Mouse (Mus musculus): ENCODE results near the gene Slc31a1. TPM values are rescaled to one million over a fixed set of nuclear protein-coding genes. Genes with fewer than 3 reads are reported as not detected.

Slc31a1 gene
- polyA plus RNA-seq (2012; rRNA removed) (17.3 and 22.4 TPM in 2 replicates), polyA plus RNA-seq (2014; fragmentation: Nextera tagmentation; extraction: Ambion mirVana) (36.6 and 41.3 TPM in 2 replicates)

GRCm38 (mm10) chr4:62360088-62360804 lies at the start of gene Slc31a1, which contains the start of gene Fkbp15:
Gene Slc31a1 (plus strand): TSS chr4:62360727.
Gene Fkbp15 (minus strand): TSS chr4:62360548.
- ATAC-seq (ENCODE audit: insufficient read depth) (peak; percentile 99), DNase-seq (ENCODE audit: low read depth in 3 of 3, low spot score in 3 of 3) (peak; percentile 98 to 99 (median 99))
- Histone ChIP-seq H3K9ac (replicated peaks) (peak within 1 kb of the TSS; percentile 85), H3K27ac (peak within 1 kb of the TSS; percentile 75), H3K36me3 (replicated peaks; ENCODE audit: control insufficient read depth, insufficient read depth, low read depth) (peaks cover 6% of the 10 kb centered on the region; the same call in 1 of the 2 replicates), H3K27me3 (ENCODE audit: control insufficient read depth, insufficient read depth, low read length) (no peaks in the 10 kb centered on the region), H3K9me3 (ENCODE audit: control insufficient read depth, low read length) (no peaks in the 10 kb centered on the region), H3K4me2 (ENCODE audit: low read depth) (peak within 1 kb of the TSS; percentile 96), H3K4me1 (replicated peaks; ENCODE audit: control insufficient read depth in 2 of 2, insufficient read depth in 2 of 2, low read length in 1 of 2) (peaks cover 7 to 13% of the 10 kb centered on the region in 2 experiments), H3K4me3 (ENCODE audit: insufficient read depth in 1 of 2, low read depth in 2 of 2, low read length in 2 of 2) (peak within 1 kb of the TSS; percentile 89 to 90)
- under 1% methylated on average over 51 of the region's 51 CpGs for WGBS (ENCODE audit: insufficient replicate concordance)
- TF ChIP-seq EP300 (IDR thresholded peaks at IDR 0.05; ENCODE audit: low read depth) (no peak), CTCF (IDR thresholded peaks at IDR 0.05; ENCODE audit: low read depth) (no peak; the same call in 1 of the 2 replicates)

- no peak overlapping the region for H3K27ac ChIP-seq
- WGBS (ENCODE audit: insufficient replicate concordance) = 85% methylated on average over 2 of the region's 2 CpGs
- DNase-seq (ENCODE audit: low read depth in 3 of 3, low spot score in 3 of 3) = no peak
- H3K4me1 ChIP-seq (replicated peaks; ENCODE audit: control insufficient read depth in 2 of 2, insufficient read depth in 2 of 2, low read length in 1 of 2) = 0 out of 4 replicates have a peak, but pooled peaks cover 0 to 2% of the 10 kb centered on the region in 2 experiments
- no peak for ATAC-seq (ENCODE audit: insufficient read depth)
- H3K4me2 ChIP-seq (ENCODE audit: low read depth) = no peak overlapping the region
- TF ChIP-seq EP300 (IDR thresholded peaks at IDR 0.05; ENCODE audit: low read depth) (no peak), CTCF (IDR thresholded peaks at IDR 0.05; ENCODE audit: low read depth) (no peak)
- H3K27me3 ChIP-seq (ENCODE audit: control insufficient read depth, insufficient read depth, low read length) = no peaks in the 10 kb centered on the region
- H3K9ac ChIP-seq (replicated peaks) = no peak overlapping the region
- no peaks in the 10 kb centered on the region for H3K9me3 ChIP-seq (ENCODE audit: control insufficient read depth, low read length)
- no peak overlapping the region for H3K4me3 ChIP-seq (ENCODE audit: insufficient read depth in 1 of 2, low read depth in 2 of 2, low read length in 2 of 2)
- H3K36me3 ChIP-seq (replicated peaks; ENCODE audit: control insufficient read depth, insufficient read depth, low read depth) = peaks cover 23% of the 10 kb centered on the region
Measured at GRCm38 (mm10) chr4:62312821-62313220, 47.7 kb upstream of the Slc31a1 start.

GRCm38 (mm10) chr4:62313641-62314211 lies 46.8 kb upstream of the Slc31a1 start:
- H3K4me1 ChIP-seq (replicated peaks; ENCODE audit: control insufficient read depth in 2 of 2, insufficient read depth in 2 of 2, low read length in 1 of 2) = 0 out of 4 replicates have a peak, but pooled peaks cover 0 to 2% of the 10 kb centered on the region in 2 experiments
- H3K4me3 ChIP-seq (ENCODE audit: insufficient read depth in 1 of 2, low read depth in 2 of 2, low read length in 2 of 2) = no peak overlapping the region
- peaks cover 22% of the 10 kb centered on the region for H3K36me3 ChIP-seq (replicated peaks; ENCODE audit: control insufficient read depth, insufficient read depth, low read depth)
- no peak for ATAC-seq (ENCODE audit: insufficient read depth)
- H3K27me3 ChIP-seq (ENCODE audit: control insufficient read depth, insufficient read depth, low read length) = no peaks in the 10 kb centered on the region
- no peak overlapping the region for H3K9ac ChIP-seq (replicated peaks)
- WGBS (ENCODE audit: insufficient replicate concordance) = 71% methylated on average over 9 of the region's 9 CpGs
- TF ChIP-seq CTCF (IDR thresholded peaks at IDR 0.05; ENCODE audit: low read depth) (no peak), EP300 (IDR thresholded peaks at IDR 0.05; ENCODE audit: low read depth) (no peak)
- H3K9me3 ChIP-seq (ENCODE audit: control insufficient read depth, low read length) = no peaks in the 10 kb centered on the region
- DNase-seq (ENCODE audit: low read depth in 3 of 3, low spot score in 3 of 3) = no peak
- no peak overlapping the region for H3K27ac ChIP-seq
- H3K4me2 ChIP-seq (ENCODE audit: low read depth) = no peak overlapping the region

- H3K4me3 ChIP-seq (ENCODE audit: insufficient read depth in 1 of 2, low read depth in 2 of 2, low read length in 2 of 2) = no peak overlapping the region
- no peak overlapping the region for H3K27ac ChIP-seq
- 74% methylated on average over 3 of the region's 3 CpGs for WGBS (ENCODE audit: insufficient replicate concordance)
- H3K9me3 ChIP-seq (ENCODE audit: control insufficient read depth, low read length) = no peaks in the 10 kb centered on the region
- TF ChIP-seq CTCF (IDR thresholded peaks at IDR 0.05; ENCODE audit: low read depth) = no peak
- no peak for TF ChIP-seq EP300 (IDR thresholded peaks at IDR 0.05; ENCODE audit: low read depth)
- DNase-seq (ENCODE audit: low read depth in 3 of 3, low spot score in 3 of 3) (no peak), ATAC-seq (ENCODE audit: insufficient read depth) (no peak)
- no peak overlapping the region for H3K9ac ChIP-seq (replicated peaks)
- peaks cover 22% of the 10 kb centered on the region for H3K36me3 ChIP-seq (replicated peaks; ENCODE audit: control insufficient read depth, insufficient read depth, low read depth)
- 0 out of 4 replicates have a peak, but pooled peaks cover 0 to 2% of the 10 kb centered on the region in 2 experiments for H3K4me1 ChIP-seq (replicated peaks; ENCODE audit: control insufficient read depth in 2 of 2, insufficient read depth in 2 of 2, low read length in 1 of 2)
- H3K27me3 ChIP-seq (ENCODE audit: control insufficient read depth, insufficient read depth, low read length) = no peaks in the 10 kb centered on the region
- H3K4me2 ChIP-seq (ENCODE audit: low read depth) = no peak overlapping the region
Measured at GRCm38 (mm10) chr4:62314516-62314915, 46.0 kb upstream of the Slc31a1 start.

- TF ChIP-seq CTCF (IDR thresholded peaks at IDR 0.05; ENCODE audit: low read depth) = no peak
- no peak for TF ChIP-seq EP300 (IDR thresholded peaks at IDR 0.05; ENCODE audit: low read depth)
- DNase-seq (ENCODE audit: low read depth in 3 of 3, low spot score in 3 of 3) (no peak), ATAC-seq (ENCODE audit: insufficient read depth) (no peak)
- no peak overlapping the region for H3K4me2 ChIP-seq (ENCODE audit: low read depth)
- no peaks in the 10 kb centered on the region for H3K9me3 ChIP-seq (ENCODE audit: control insufficient read depth, low read length)
- 0 out of 4 replicates have a peak, but pooled peaks cover 0 to 2% of the 10 kb centered on the region in 2 experiments for H3K4me1 ChIP-seq (replicated peaks; ENCODE audit: control insufficient read depth in 2 of 2, insufficient read depth in 2 of 2, low read length in 1 of 2)
- no peaks in the 10 kb centered on the region for H3K27me3 ChIP-seq (ENCODE audit: control insufficient read depth, insufficient read depth, low read length)
- H3K36me3 ChIP-seq (replicated peaks; ENCODE audit: control insufficient read depth, insufficient read depth, low read depth) = peaks cover 29% of the 10 kb centered on the region
- WGBS (ENCODE audit: insufficient replicate concordance) = 59% methylated on average over 2 of the region's 2 CpGs
- no peak overlapping the region for H3K9ac ChIP-seq (replicated peaks)
- no peak overlapping the region for H3K27ac ChIP-seq
- no peak overlapping the region for H3K4me3 ChIP-seq (ENCODE audit: insufficient read depth in 1 of 2, low read depth in 2 of 2, low read length in 2 of 2)
Measured at GRCm38 (mm10) chr4:62316456-62316855, 44.1 kb upstream of the Slc31a1 start.
